Mouse (Mus musculus) kidney, postnatal 25 days (tissue): ENCODE data around the gene Ifi27.
"Not testable (repeated sequence)": the region's sequence is repeated elsewhere in the genome, so short reads cannot be mapped to it uniquely, and the experiment has no call there.

Experiments used
- DNase-seq, 2 experiments: peaks; one replicate each; pipeline ENCODE4 v3.0.0; 2021; ENCODE audit warnings: mixed read lengths in 2 of 2

Gene Ifi27

GRCm38 (mm10) chr12:103456727-103457126 is 22.7 kb downstream of the Ifi27 start:
- DNase-seq, result not testable (repeated sequence)

GRCm38 (mm10) chr12:103457140-103457539 is 23.1 kb downstream of the Ifi27 start, which contains the start of gene Ifi27l2b:
Gene Ifi27l2b, minus strand, starts transcription at chr12:103457223.
- no peak for DNase-seq

- no peak for DNase-seq
Measured at GRCm38 (mm10) chr12:103474481-103474880, 40.5 kb downstream of the Ifi27 start.

DNA sequence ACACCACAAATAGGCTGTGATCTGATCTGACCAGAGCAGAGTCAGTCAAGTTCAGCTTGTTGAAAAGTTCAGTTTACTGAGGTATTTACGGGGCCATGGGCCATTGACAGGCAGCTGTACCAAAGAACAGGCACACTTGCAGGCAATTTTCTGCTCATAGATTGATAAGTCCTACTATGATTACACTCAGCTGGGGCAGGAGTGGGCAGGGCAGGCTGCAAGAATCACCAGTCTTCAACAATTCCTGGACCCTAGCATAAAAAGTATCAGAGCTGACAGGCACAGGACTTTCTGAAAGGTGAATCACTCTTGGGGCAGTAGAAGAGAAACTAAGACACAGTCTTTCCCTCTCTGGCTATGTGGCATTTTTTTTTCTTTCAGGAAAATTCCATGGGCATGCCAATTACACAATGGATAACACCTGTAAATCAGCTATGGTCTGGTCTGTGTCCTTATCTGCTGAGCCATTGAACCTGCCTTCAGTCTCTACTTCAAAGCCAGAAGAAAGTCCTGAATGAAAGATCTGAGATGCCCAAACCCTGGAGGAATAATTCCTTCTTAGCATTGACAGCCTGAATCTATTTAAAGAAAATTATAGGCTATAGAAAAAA is 42.9 kb downstream of the Ifi27 start:
- no peak for DNase-seq

- DNase-seq, result no peak
Measured at GRCm38 (mm10) chr12:103477461-103478015, 43.5 kb downstream of the Ifi27 start.

DNA sequence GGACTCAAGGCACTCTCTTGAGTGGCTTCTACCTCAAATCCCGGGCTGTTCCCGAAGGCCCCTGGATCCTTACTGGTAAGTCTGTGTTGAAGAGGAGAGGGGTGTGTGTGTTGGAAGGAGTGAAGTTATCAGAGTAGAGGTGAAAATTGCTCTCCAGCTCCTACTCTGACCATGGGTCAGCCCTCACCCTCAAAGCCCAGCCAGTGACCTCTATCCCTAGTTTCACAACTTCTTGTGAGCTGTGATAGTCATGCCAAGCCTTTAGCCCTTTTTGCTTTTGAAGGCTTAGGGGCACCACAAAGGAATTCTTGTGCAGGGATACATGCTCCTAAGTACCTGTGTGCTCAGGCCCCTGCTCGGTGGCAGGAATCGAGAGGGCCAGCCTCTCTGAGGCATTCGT is 47.7 kb downstream of the Ifi27 start:
- DNase-seq, result no peak

DNA sequence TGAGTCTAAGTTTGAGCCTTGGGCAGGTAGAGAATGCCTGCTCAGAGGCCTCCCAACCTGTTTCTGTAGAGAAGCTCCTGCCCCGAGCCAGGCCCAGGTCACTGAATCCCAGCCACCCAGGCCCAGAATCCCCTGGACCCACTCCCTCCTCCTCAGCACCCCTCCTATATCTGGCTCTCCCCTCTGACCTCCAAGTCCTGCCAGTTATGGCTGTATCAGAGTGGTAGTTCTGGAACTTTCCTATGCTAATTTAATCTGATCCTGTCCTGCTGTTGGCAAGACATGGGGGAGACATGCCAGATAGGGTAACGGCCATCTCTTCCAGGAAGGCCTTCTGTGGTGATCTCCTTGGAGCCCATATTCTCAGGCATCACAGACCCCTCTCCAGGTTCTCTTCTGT is 48.8 kb downstream of the Ifi27 start:
- DNase-seq, result no peak

GRCm38 (mm10) chr12:103484200-103484972 is 50.4 kb downstream of the Ifi27 start:
- DNase-seq, result not testable (repeated sequence)

DNA sequence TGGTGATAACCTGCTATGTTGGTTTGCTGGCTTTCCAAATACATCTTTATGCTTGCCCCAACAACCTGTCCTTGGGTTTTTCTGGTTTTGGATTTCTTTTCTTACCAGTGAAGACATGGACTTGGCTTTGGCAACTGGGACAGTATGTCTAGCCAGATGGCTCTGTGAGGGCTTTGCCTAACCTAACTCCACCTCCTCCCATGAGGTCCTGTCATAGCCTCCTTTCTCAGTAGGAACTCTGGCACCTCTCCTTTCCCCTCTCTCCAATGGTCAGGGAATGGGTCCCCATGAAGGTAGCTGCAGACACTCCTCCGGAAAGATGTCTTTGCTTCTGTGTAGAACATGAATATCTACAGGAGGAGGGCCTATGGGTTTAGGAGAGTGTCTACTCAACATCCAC is 52.7 kb downstream of the Ifi27 start:
- DNase-seq, result no peak

GRCm38 (mm10) chr12:103487276-103487675 is 53.3 kb downstream of the Ifi27 start:
- DNase-seq, result no peak

GRCm38 (mm10) chr12:103487750-103488149 is 53.7 kb downstream of the Ifi27 start:
- no peak for DNase-seq
